Mouse (Mus musculus) stomach, postnatal 0 days (tissue): ENCODE results near the gene Slc34a1. TPM values are rescaled to one million over a fixed set of nuclear protein-coding genes. Genes with fewer than 3 reads are reported as not detected.

Experiments
- ATAC-seq: fragments of 200-750 bp; cut with Nextera tagmentation; 2 replicates; pipeline ENCODE4 v1.8.0; 2017; ENCODE audit not compliant: low FRiP score, low TSS enrichment
- DNase-seq: peaks from one replicate; pipeline ENCODE4 v3.0.0-alpha.2; 2016; ENCODE audit warnings: low spot score
- H3K27ac ChIP-seq: fragments of 300-500 bp; sonication (generic); replicated peaks from 2 replicates; pipeline ENCODE4 v1.5.1; 2014; ENCODE audit warnings: mild to moderate bottlenecking, control low read depth
- H3K27me3 ChIP-seq: fragments of 300-500 bp; sonication (generic); 2 replicates; pipeline ENCODE4 v1.6.1; 2014; ENCODE audit warnings: low read length; ENCODE audit not compliant: control insufficient read depth, insufficient read depth
- H3K36me3 ChIP-seq: fragments of 300-500 bp; sonication (generic); 2 replicates; pipeline ENCODE4 v1.6.1; 2014; ENCODE audit warnings: low read length, mixed read lengths; ENCODE audit not compliant: control insufficient read depth, insufficient read depth
- H3K4me1 ChIP-seq: fragments of 300-500 bp; sonication (generic); replicated peaks from 2 replicates; pipeline ENCODE4 v1.6.1; 2014; ENCODE audit warnings: antibody characterized with exemption; ENCODE audit not compliant: control insufficient read depth, insufficient read depth
- H3K4me2 ChIP-seq: fragments of 300-500 bp; sonication (generic); replicated peaks from 2 replicates; pipeline ENCODE4 v1.6.1; 2014; ENCODE audit warnings: low read depth, mild to moderate bottlenecking, control low read depth, moderate library complexity
- H3K4me3 ChIP-seq: fragments of 300-500 bp; sonication (generic); 2 replicates; pipeline ENCODE4 v1.5.1; 2014; ENCODE audit warnings: low read depth, low read length, control low read depth
- H3K9ac ChIP-seq: fragments of 300-500 bp; sonication (generic); 2 replicates; pipeline ENCODE4 v1.6.1; 2014; ENCODE audit warnings: mild to moderate bottlenecking, low read length, control low read depth, mixed read lengths
- H3K9me3 ChIP-seq: fragments of 300-500 bp; sonication (generic); 2 replicates; pipeline ENCODE4 v1.6.1; 2016; ENCODE audit warnings: low read length; ENCODE audit not compliant: control insufficient read depth
- CTCF ChIP-seq: IDR thresholded peaks from 2 replicates; pipeline ENCODE4 v1.5.1; 2016; ENCODE audit warnings: antibody characterized with exemption, low read depth, mild to moderate bottlenecking, moderate library complexity
- EP300 ChIP-seq: optimal IDR thresholded peaks from 2 replicates; pipeline ENCODE3; 2016; ENCODE audit warnings: antibody characterized with exemption
- WGBS: fragments of 180-500 bp; shearing (Covaris S2); extraction: QIAGEN DNeasy Blood & Tissue Kit; methylation state at CpG from one replicate; pipeline ENCODE4 v1.1.7; 2014; 5-methylcytosine and 5-hydroxymethylcytosine counted together
- polyA plus RNA-seq: library from polyadenylated mRNA; unstranded; fragments of >200 nt; fragmentation: Nextera tagmentation; extraction: Ambion mirVana; gene quantifications from 2 replicates; pipeline ENCODE4 v1.2.1, GENCODE M21; 2015

Slc34a1 gene
- polyA plus RNA-seq, 1 experiment from 2014 or later: not detected

- H3K4me2 ChIP-seq: no peak overlapping the region
- TF ChIP-seq EP300: no peak
- TF ChIP-seq CTCF: peak; percentile 37
- no peaks in the 10 kb centered on the region; the same call in 1 of the 2 replicates for H3K4me1 ChIP-seq
- H3K27ac ChIP-seq: no peak overlapping the region
- 15% methylated on average over 31 of the region's 32 CpGs for WGBS
- H3K9me3 ChIP-seq: no peaks in the 10 kb centered on the region
- peak; percentile 50 for DNase-seq
- H3K4me3 ChIP-seq: no peak overlapping the region
- no peak overlapping the region for H3K9ac ChIP-seq
- H3K36me3 ChIP-seq: no peaks in the 10 kb centered on the region
- H3K27me3 ChIP-seq: no peaks in the 10 kb centered on the region
- peak; percentile 43; the same call in 1 of the 2 replicates for ATAC-seq
Measured at GRCm38 (mm10) chr13:55378907-55379580, 18.9 kb upstream of the Slc34a1 start.

DNA sequence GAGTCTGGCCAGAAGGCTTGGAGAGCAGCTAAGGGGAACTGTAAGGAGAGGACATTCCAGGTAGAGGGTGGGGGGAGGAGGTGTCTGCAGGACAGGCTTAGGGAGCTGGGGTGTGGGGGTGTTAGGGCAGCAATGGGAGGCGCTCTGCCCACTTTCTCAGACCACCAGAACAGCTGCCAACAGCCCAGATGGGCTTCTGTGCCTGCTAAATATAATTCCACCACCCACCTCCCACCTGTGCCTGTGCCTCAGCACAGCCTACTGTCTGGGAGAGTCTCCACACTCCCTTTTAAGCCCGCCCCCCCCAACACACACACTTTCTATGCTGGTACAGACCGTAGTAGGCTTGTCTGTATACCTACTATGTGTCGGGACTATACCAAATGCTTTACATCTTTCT, 16.2 kb upstream of the Slc34a1 start:
- no peaks in the 10 kb centered on the region for H3K36me3 ChIP-seq
- no peak overlapping the region for H3K9ac ChIP-seq
- no peak overlapping the region for H3K4me3 ChIP-seq
- H3K4me1 ChIP-seq: no peaks in the 10 kb centered on the region; the same call in 1 of the 2 replicates
- no peaks in the 10 kb centered on the region for H3K9me3 ChIP-seq
- ATAC-seq: no peak
- H3K27me3 ChIP-seq: no peaks in the 10 kb centered on the region
- no peak overlapping the region for H3K4me2 ChIP-seq
- 80% methylated on average over 4 of the region's 4 CpGs for WGBS
- H3K27ac ChIP-seq: no peak overlapping the region
- TF ChIP-seq EP300 (no peak), CTCF (no peak)
- DNase-seq: no peak

DNA sequence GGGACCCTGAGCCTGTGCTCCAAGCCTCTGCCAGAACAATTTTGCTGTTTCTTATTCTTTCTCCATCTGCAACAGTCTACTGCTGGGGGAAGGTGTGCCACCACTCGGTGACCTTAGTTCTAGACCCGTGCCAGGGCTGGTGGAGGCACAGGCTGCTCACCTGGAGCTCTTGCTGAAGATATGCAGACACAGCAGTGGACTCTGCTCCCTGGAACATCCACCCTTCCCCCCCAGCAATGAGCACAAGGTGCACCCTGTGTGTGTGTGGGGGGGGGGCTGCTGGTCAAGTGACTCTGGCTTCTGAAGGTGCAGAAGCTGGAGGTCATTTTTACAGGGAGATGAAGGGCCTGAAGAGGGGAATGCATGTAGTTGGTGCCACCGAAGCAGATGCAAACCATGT, 7.3 kb upstream of the Slc34a1 start:
- Histone ChIP-seq H3K9ac (no peak overlapping the region), H3K4me2 (no peak overlapping the region), H3K4me1 (no peaks in the 10 kb centered on the region), H3K9me3 (0 out of 2 replicates have a peak, but pooled peaks cover 3% of the 10 kb centered on the region), H3K27ac (no peak overlapping the region), H3K36me3 (no peaks in the 10 kb centered on the region), H3K27me3 (no peaks in the 10 kb centered on the region), H3K4me3 (no peak overlapping the region)
- DNase-seq: no peak
- no peak for TF ChIP-seq CTCF
- no peak for TF ChIP-seq EP300
- ATAC-seq: no peak
- WGBS: 74% methylated on average over 3 of the region's 3 CpGs

DNA sequence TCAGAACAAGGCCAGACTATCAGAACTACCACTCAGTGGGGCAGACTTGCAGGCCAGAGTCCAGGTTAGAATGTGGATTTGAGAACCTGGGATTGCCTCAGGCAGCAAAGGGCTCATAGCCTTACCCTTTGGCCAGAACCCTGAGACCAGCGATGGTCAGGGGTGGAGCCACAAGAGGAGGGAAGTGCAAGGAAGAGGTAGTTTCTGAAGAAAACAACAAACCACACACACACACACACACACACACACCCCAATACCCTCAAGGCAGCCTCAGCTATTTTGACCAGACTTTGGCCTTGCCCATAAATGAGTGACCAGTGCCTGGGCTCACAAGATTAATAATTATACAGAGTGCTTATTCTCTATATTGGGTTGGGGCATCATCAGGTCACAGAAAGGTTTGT, 6.4 kb upstream of the Slc34a1 start:
- DNase-seq (no peak), ATAC-seq (no peak)
- H3K9ac ChIP-seq: no peak overlapping the region
- 91% methylated on average over 1 of the region's 1 CpGs for WGBS
- no peaks in the 10 kb centered on the region for H3K27me3 ChIP-seq
- no peak overlapping the region for H3K27ac ChIP-seq
- 0 out of 2 replicates have a peak, but pooled peaks cover 3% of the 10 kb centered on the region for H3K9me3 ChIP-seq
- TF ChIP-seq CTCF: no peak
- no peak for TF ChIP-seq EP300
- H3K36me3 ChIP-seq: no peaks in the 10 kb centered on the region
- no peaks in the 10 kb centered on the region for H3K4me1 ChIP-seq
- no peak overlapping the region for H3K4me2 ChIP-seq
- H3K4me3 ChIP-seq: no peak overlapping the region

DNA sequence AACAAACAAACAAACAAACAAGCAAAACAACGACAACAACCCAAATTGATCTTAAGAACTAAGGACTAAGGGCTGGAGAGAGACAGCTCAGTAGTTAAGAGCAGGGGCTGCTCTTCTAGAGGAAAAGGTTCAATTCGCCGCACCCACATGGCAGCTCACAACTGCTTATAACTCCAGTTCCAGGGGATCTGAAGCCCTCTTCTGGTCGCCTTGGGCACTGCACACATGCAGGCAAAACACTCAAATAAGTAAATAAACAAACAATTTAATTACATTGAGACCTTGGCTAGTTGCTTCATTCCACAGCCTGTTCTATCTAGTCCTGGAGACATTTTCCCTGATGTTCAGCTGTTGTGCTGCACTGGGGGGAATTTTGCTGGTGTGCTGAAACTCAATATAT, 5.1 kb upstream of the Slc34a1 start:
- H3K4me3 ChIP-seq: no peak overlapping the region
- H3K9ac ChIP-seq: no peak overlapping the region
- no peak overlapping the region for H3K4me2 ChIP-seq
- no peaks in the 10 kb centered on the region for H3K4me1 ChIP-seq
- DNase-seq (no peak), ATAC-seq (no peak)
- TF ChIP-seq CTCF (peak; percentile 60), EP300 (no peak)
- 69% methylated on average over 4 of the region's 4 CpGs for WGBS
- H3K27ac ChIP-seq: no peak overlapping the region
- no peaks in the 10 kb centered on the region for H3K27me3 ChIP-seq
- no peaks in the 10 kb centered on the region for H3K9me3 ChIP-seq
- no peaks in the 10 kb centered on the region for H3K36me3 ChIP-seq

GRCm38 (mm10) chr13:55399300-55400038, 1.5 kb downstream of the Slc34a1 start:
- H3K27ac ChIP-seq: no peak overlapping the region
- no peaks in the 10 kb centered on the region for H3K9me3 ChIP-seq
- no peaks in the 10 kb centered on the region for H3K36me3 ChIP-seq
- H3K4me3 ChIP-seq: no peak overlapping the region
- WGBS: 49% methylated on average over 5 of the region's 5 CpGs
- no peaks in the 10 kb centered on the region for H3K27me3 ChIP-seq
- DNase-seq (no peak), ATAC-seq (peak; percentile 15; the same call in 1 of the 2 replicates)
- no peak overlapping the region for H3K9ac ChIP-seq
- TF ChIP-seq CTCF: no peak
- no peak for TF ChIP-seq EP300
- H3K4me2 ChIP-seq: no peak overlapping the region
- 0 out of 2 replicates have a peak, but pooled peaks cover 3% of the 10 kb centered on the region for H3K4me1 ChIP-seq
